Mouse (Mus musculus) forebrain, postnatal 0 days (tissue): ENCODE data around the gene Lrrc45. TPM values are rescaled to one million over a fixed set of nuclear protein-coding genes. Genes with fewer than 3 reads are reported as not detected.
A peak's percentile ranks its signal among the peaks of the same experiment; 100 is the strongest.

Experiments used
- ATAC-seq: fragments of 200-750 bp; cut with Nextera tagmentation; 2 replicates; pipeline ENCODE4 v1.8.0; 2017; ENCODE audit warnings: mild to moderate bottlenecking, moderate library complexity
- DNase-seq: peaks from one replicate; pipeline ENCODE4 v3.0.0-alpha.2; 2015
- H3K27ac ChIP-seq: fragments of 300-500 bp; sonication (generic); 2 replicates; pipeline ENCODE4 v1.5.1; 2014; ENCODE audit warnings: low read depth, mild to moderate bottlenecking, antibody characterized with exemption, low read length, moderate library complexity, mixed read lengths
- H3K27me3 ChIP-seq: fragments of 300-500 bp; sonication (generic); 2 replicates; pipeline ENCODE4 v1.6.1; 2014; ENCODE audit warnings: mild to moderate bottlenecking, low read length, mixed read lengths; ENCODE audit not compliant: insufficient read depth
- H3K36me3 ChIP-seq: fragments of 300-500 bp; sonication (generic); 2 replicates; pipeline ENCODE4 v1.6.1; 2014; ENCODE audit warnings: mild to moderate bottlenecking, moderate library complexity; ENCODE audit not compliant: insufficient read depth
- H3K4me1 ChIP-seq: fragments of 300-500 bp; sonication (generic); 2 replicates; pipeline ENCODE4 v1.6.1; 2014; ENCODE audit warnings: antibody characterized with exemption; ENCODE audit not compliant: insufficient read depth
- H3K4me2 ChIP-seq: fragments of 300-500 bp; sonication (generic); 2 replicates; pipeline ENCODE4 v1.6.1; 2014; ENCODE audit warnings: low read depth, mild to moderate bottlenecking, moderate library complexity
- H3K4me3 ChIP-seq: fragments of 300-500 bp; sonication (generic); 2 replicates; pipeline ENCODE4 v1.5.1; 2014; ENCODE audit warnings: low read depth, low read length, mixed read lengths
- H3K9ac ChIP-seq: fragments of 300-500 bp; sonication (generic); 2 replicates; pipeline ENCODE4 v1.6.1; 2014; ENCODE audit warnings: mild to moderate bottlenecking
- H3K9me3 ChIP-seq: fragments of 300-500 bp; sonication (generic); 2 replicates; pipeline ENCODE4 v1.6.1; 2016; ENCODE audit warnings: low read length
- CTCF ChIP-seq: sonication (generic); IDR thresholded peaks from 2 replicates; pipeline ENCODE4 v1.5.1; 2016; ENCODE audit warnings: antibody characterized with exemption, control low read depth, low read depth
- WGBS: fragments of 180-500 bp; shearing (Covaris S2); extraction: QIAGEN DNeasy Blood & Tissue Kit; methylation state at CpG from one replicate; pipeline ENCODE4 v1.1.7; 2014; 5-methylcytosine and 5-hydroxymethylcytosine counted together
- polyA plus RNA-seq: library from polyadenylated mRNA; unstranded; fragments of >200 nt; fragmentation: Nextera tagmentation; extraction: Ambion mirVana; gene quantifications from 2 replicates; pipeline ENCODE4 v1.2.1, GENCODE M21; 2015
- total RNA-seq: library from RNA; depleted of rRNA; stranded (reverse); fragments of >200 nt; gene quantifications from 2 replicates; pipeline ENCODE4 v1.2.3, GENCODE M21; 2014

Lrrc45 gene
- total and polyA plus RNA-seq, 2 experiments from 2014 or later: 41.0 to 57.6 TPM

DNA sequence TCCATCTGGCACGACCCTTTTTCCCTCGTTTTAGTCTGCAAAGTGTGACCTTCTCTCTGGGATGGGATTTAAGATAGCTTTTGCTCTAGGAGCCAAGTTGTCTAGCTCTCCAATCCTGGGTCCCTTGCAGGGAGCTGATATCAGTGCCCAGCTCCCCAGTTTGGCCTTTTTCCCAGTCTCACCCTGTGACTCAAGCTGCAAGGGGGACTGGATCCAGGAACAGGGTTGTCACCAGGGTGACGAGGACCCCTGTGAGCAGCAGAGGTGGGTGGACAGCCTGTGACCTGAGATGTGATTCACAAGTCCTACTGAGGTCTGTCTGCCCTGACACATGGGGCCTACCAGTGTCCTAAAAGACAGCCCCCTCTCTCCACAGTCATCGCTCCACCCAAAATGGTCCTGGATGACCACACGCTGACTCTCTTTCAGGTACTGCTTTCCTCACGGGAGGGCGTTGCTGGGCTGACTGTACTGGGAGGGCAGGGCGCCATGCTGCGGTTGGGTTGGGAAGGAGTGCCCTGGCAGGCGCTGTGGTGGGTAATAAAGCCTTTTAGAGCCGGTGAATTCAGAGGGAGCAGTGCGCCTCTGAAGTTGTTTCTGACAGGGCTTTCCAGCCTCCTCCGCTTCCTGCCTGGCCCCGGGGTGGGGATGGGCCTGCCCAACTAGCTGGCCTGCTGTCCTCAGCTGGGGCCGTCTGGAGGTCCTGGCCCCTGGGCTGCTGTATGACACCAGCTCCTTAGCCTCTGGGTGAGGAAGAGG, 9.8 kb upstream of the Lrrc45 start:
- ATAC-seq: no peak
- Histone ChIP-seq H3K4me2 (no peak overlapping the region), H3K36me3 (peaks cover 35% of the 10 kb centered on the region), H3K9me3 (no peaks in the 10 kb centered on the region), H3K4me3 (no peak overlapping the region), H3K9ac (no peak overlapping the region), H3K4me1 (no peaks in the 10 kb centered on the region), H3K27me3 (no peaks in the 10 kb centered on the region), H3K27ac (no peak overlapping the region)
- DNase-seq: no peak
- 40% methylated on average over 15 of the region's 15 CpGs for WGBS
- TF ChIP-seq CTCF: no peak

- H3K9me3 ChIP-seq: no peaks in the 10 kb centered on the region
- H3K4me1 ChIP-seq: no peaks in the 10 kb centered on the region
- H3K9ac ChIP-seq: no peak overlapping the region
- peaks cover 41% of the 10 kb centered on the region for H3K36me3 ChIP-seq
- no peak overlapping the region for H3K4me3 ChIP-seq
- ATAC-seq (no peak), DNase-seq (no peak)
- no peak overlapping the region for H3K4me2 ChIP-seq
- TF ChIP-seq CTCF: no peak
- H3K27me3 ChIP-seq: no peaks in the 10 kb centered on the region
- WGBS: 31% methylated on average over 8 of the region's 8 CpGs
- H3K27ac ChIP-seq: no peak overlapping the region
Measured at GRCm38 (mm10) chr11:120704486-120705325, 9.0 kb upstream of the Lrrc45 start.

DNA sequence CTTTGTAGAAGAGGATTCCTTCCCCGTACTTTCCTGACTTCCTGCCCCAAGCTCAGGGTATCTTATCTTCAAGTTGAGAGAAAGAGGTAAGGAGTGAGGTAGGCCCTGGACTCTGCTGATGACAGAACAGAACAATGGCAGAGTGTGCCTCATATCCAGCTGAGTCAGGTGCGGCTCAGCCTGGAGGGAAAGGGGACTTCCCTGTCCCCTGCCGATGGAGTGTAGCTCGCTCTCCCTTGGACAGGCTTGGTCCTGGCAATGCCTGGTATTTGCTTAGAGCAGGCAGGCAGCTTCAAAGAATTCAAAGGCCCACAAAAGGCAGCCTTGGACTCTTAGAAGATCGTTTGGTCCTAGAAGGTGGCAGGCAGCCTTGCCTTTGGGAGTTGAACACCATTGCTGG, 7.6 kb upstream of the Lrrc45 start:
- no peak overlapping the region for H3K4me3 ChIP-seq
- no peak overlapping the region for H3K27ac ChIP-seq
- DNase-seq (no peak), ATAC-seq (no peak)
- H3K27me3 ChIP-seq: no peaks in the 10 kb centered on the region
- H3K4me1 ChIP-seq: no peaks in the 10 kb centered on the region
- no peak overlapping the region for H3K4me2 ChIP-seq
- WGBS: 58% methylated on average over 5 of the region's 5 CpGs
- TF ChIP-seq CTCF: no peak
- no peaks in the 10 kb centered on the region for H3K9me3 ChIP-seq
- H3K36me3 ChIP-seq: peaks cover 45% of the 10 kb centered on the region
- H3K9ac ChIP-seq: no peak overlapping the region

GRCm38 (mm10) chr11:120707225-120707624, 6.5 kb upstream of the Lrrc45 start:
- Histone ChIP-seq H3K27me3 (no peaks in the 10 kb centered on the region), H3K4me3 (no peak overlapping the region), H3K9ac (no peak overlapping the region), H3K4me1 (no peaks in the 10 kb centered on the region), H3K36me3 (peaks cover 36% of the 10 kb centered on the region), H3K27ac (no peak overlapping the region), H3K4me2 (no peak overlapping the region), H3K9me3 (no peaks in the 10 kb centered on the region)
- 4% methylated on average over 12 of the region's 12 CpGs for WGBS
- no peak for TF ChIP-seq CTCF
- no peak for DNase-seq
- 0 out of 2 replicates have a peak, but pooled peaks have one; percentile 30 for ATAC-seq

DNA sequence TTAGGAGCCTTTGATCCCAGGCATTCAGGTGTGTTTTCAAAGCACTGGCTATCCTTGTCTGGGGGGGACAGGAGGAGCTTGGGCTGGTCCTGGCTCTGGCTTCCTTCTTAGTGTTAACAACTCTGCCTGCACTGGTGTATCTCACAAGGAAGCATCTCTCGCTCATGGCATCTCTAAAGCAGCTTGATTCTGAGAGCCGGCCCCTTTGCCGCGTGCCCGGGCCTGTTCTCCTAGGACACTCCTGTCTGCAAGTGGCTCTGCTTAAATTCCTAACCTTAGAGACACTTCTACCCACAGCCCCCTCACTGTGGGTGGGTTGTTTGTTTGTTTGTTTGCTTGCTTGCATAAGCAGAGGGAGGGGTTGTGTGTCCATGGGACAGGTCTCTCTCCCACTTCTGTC, 5.8 kb upstream of the Lrrc45 start:
- peaks cover 31% of the 10 kb centered on the region for H3K36me3 ChIP-seq
- no peak overlapping the region for H3K4me2 ChIP-seq
- ATAC-seq (no peak), DNase-seq (no peak)
- H3K4me1 ChIP-seq: peaks cover 6% of the 10 kb centered on the region; the same call in 1 of the 2 replicates
- H3K9me3 ChIP-seq: no peaks in the 10 kb centered on the region
- H3K27me3 ChIP-seq: no peaks in the 10 kb centered on the region
- TF ChIP-seq CTCF: no peak
- no peak overlapping the region for H3K9ac ChIP-seq
- H3K4me3 ChIP-seq: no peak overlapping the region
- no peak overlapping the region for H3K27ac ChIP-seq
- 57% methylated on average over 5 of the region's 5 CpGs for WGBS

- 64% methylated on average over 2 of the region's 2 CpGs for WGBS
- H3K9me3 ChIP-seq: no peaks in the 10 kb centered on the region
- H3K36me3 ChIP-seq: peaks cover 22% of the 10 kb centered on the region
- H3K4me2 ChIP-seq: no peak overlapping the region
- DNase-seq (no peak), ATAC-seq (no peak)
- H3K27ac ChIP-seq: no peak overlapping the region
- H3K9ac ChIP-seq: no peak overlapping the region
- H3K27me3 ChIP-seq: no peaks in the 10 kb centered on the region
- TF ChIP-seq CTCF: no peak
- peaks cover 12% of the 10 kb centered on the region; the same call in 1 of the 2 replicates for H3K4me1 ChIP-seq
- H3K4me3 ChIP-seq: no peak overlapping the region
Measured at GRCm38 (mm10) chr11:120709551-120709950, 4.2 kb upstream of the Lrrc45 start.

DNA sequence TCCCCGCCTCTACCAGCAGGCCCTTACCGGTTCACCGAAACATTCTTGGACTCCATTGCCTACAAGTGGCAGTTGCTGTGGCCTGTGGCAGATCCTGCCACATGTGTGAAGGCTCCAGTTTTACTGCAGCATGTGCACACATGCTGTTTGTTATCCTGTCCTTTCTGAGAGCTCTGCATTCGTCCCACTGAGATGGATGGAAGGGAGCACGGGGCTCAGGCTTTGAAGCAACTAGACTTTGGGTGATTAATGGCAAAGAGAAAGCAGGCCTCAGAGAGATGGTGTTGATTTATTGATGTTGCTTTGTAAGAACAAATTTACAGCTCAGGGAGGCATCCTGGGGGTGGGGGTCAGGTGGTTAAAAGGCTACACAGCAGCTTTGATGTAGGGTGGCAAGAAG, 3.1 kb upstream of the Lrrc45 start:
- H3K27ac ChIP-seq: no peak overlapping the region
- H3K36me3 ChIP-seq: peaks cover 27% of the 10 kb centered on the region
- H3K4me3 ChIP-seq: no peak overlapping the region
- no peak overlapping the region for H3K9ac ChIP-seq
- WGBS: 86% methylated on average over 5 of the region's 5 CpGs
- H3K4me2 ChIP-seq: no peak overlapping the region
- no peaks in the 10 kb centered on the region for H3K27me3 ChIP-seq
- H3K9me3 ChIP-seq: no peaks in the 10 kb centered on the region
- ATAC-seq: no peak
- H3K4me1 ChIP-seq: peaks cover 16% of the 10 kb centered on the region; the same call in 1 of the 2 replicates
- TF ChIP-seq CTCF: no peak
- no peak for DNase-seq
